Mouse (Mus musculus) MEL (cell line): ENCODE data around the gene Tom1l2. TPM values are rescaled to one million over a fixed set of nuclear protein-coding genes. Genes with fewer than 3 reads are reported as not detected.

Experiments used
- DNase-seq: peaks from one replicate; pipeline ENCODE4 v3.0.0; 2011; ENCODE audit warnings: low read depth, low spot score
- H3K27ac ChIP-seq: 2 replicates; pipeline ENCODE4 v1.5.1; 2012; ENCODE audit warnings: low read depth, mild to moderate bottlenecking, control low read depth, low read length, moderate library complexity; ENCODE audit not compliant: control insufficient read depth
- H3K27me3 ChIP-seq, 2 experiments: fragments of 150-350 bp in 1 of 2; sonication (generic) in 1 of 2; 2 replicates each; pipeline ENCODE4 v1.6.1; 2012; ENCODE audit warnings: low read length in 2 of 2, mild to moderate bottlenecking in 2 of 2, improper control_type of control experiment in 1 of 2, moderate library complexity in 1 of 2; ENCODE audit not compliant: insufficient read depth in 2 of 2, control insufficient read depth in 1 of 2
- H3K36me3 ChIP-seq, 2 experiments: 2 replicates each; pipeline ENCODE4 v1.6.1; 2012 to 2014; ENCODE audit warnings: low read length in 2 of 2, improper control_type of control experiment in 1 of 2, inconsistent platforms in 1 of 2, mild to moderate bottlenecking in 1 of 2; ENCODE audit not compliant: insufficient read depth in 2 of 2, control insufficient read depth in 1 of 2
- H3K4me1 ChIP-seq, 2 experiments: fragments of 150-350 bp in 1 of 2; sonication (generic) in 1 of 2; 2 replicates each; pipeline ENCODE4 v1.6.1; 2012; ENCODE audit warnings: low read length in 2 of 2, improper control_type of control experiment in 1 of 2, mild to moderate bottlenecking in 1 of 2; ENCODE audit not compliant: insufficient read depth in 2 of 2, control insufficient read depth in 1 of 2
- H3K4me3 ChIP-seq, 2 experiments: fragments of 150-350 bp in 1 of 2; sonication (generic) in 1 of 2; 2 replicates each; pipeline ENCODE4 v1.5.1; 2012; ENCODE audit warnings: low read depth in 2 of 2, low read length in 2 of 2, mild to moderate bottlenecking in 2 of 2, moderate library complexity in 2 of 2, control low read depth in 1 of 2, improper control_type of control experiment in 1 of 2; ENCODE audit not compliant: control insufficient read depth in 1 of 2, insufficient read depth in 1 of 2
- H3K79me2 ChIP-seq: 2 replicates; pipeline ENCODE4 v1.6.1; 2012; ENCODE audit warnings: mild to moderate bottlenecking, low read length, moderate library complexity; ENCODE audit not compliant: control insufficient read depth, poor library complexity, insufficient read depth
- H3K9ac ChIP-seq: 2 replicates; pipeline ENCODE4 v1.6.1; 2012; ENCODE audit warnings: low read depth, mild to moderate bottlenecking, control low read depth, low read length, moderate library complexity; ENCODE audit not compliant: control insufficient read depth, poor library complexity, severe bottlenecking
- H3K9me3 ChIP-seq: fragments of 150-350 bp; sonication (generic); replicated peaks from 2 replicates; pipeline ENCODE4 v1.6.1; 2012; ENCODE audit warnings: mild to moderate bottlenecking, low read length, improper control_type of control experiment, moderate library complexity; ENCODE audit not compliant: insufficient read depth
- BHLHE40 ChIP-seq: IDR thresholded peaks from 2 replicates; pipeline ENCODE4 v1.6.1; 2012; ENCODE audit warnings: low read depth, mild to moderate bottlenecking, inconsistent platforms, low read length, improper control_type of control experiment, borderline replicate concordance
- CHD1 ChIP-seq: IDR thresholded peaks from 2 replicates; pipeline ENCODE4 v1.6.1; 2012; ENCODE audit warnings: low read depth, mild to moderate bottlenecking, inconsistent platforms, low read length, improper control_type of control experiment
- CHD2 ChIP-seq: IDR thresholded peaks from 2 replicates; pipeline ENCODE4 v1.6.1; 2011; ENCODE audit warnings: low read length, improper control_type of control experiment
- CTCF ChIP-seq, 3 experiments: IDR thresholded peaks in 2 of 3; conservative IDR thresholded peaks in 1 of 3; 2 replicates each; pipeline ENCODE4 v1.5.1; 2011 to 2012; ENCODE audit warnings: low read length in 3 of 3, low read depth in 2 of 3, mild to moderate bottlenecking in 2 of 3, improper control_type of control experiment in 1 of 3, inconsistent platforms in 1 of 3, mixed read lengths in 1 of 3, moderate library complexity in 1 of 3; ENCODE audit not compliant: control insufficient read depth in 1 of 3, insufficient read depth in 1 of 3, poor library complexity in 1 of 3, severe bottlenecking in 1 of 3
- E2F4 ChIP-seq: IDR thresholded peaks from 2 replicates; pipeline ENCODE4 v1.6.1; 2011; ENCODE audit warnings: low read depth, low read length, improper control_type of control experiment, borderline replicate concordance
- ELF1 ChIP-seq: IDR thresholded peaks from 2 replicates; pipeline ENCODE4 v1.6.1; 2014; ENCODE audit warnings: low read depth, mild to moderate bottlenecking, inconsistent platforms, low read length, improper control_type of control experiment, moderate library complexity
- GATA1 ChIP-seq: IDR thresholded peaks from 2 replicates; pipeline ENCODE4 v1.6.1; 2011; ENCODE audit warnings: low read depth, low read length, improper control_type of control experiment
- JUND ChIP-seq: IDR thresholded peaks from 2 replicates; pipeline ENCODE4 v1.6.1; 2011; ENCODE audit warnings: low read depth, mild to moderate bottlenecking, improper control_type of control experiment, low read length
- MAFK ChIP-seq: IDR thresholded peaks from 2 replicates; pipeline ENCODE4 v1.6.1; 2011; ENCODE audit warnings: low read depth, mild to moderate bottlenecking, low read length, improper control_type of control experiment, borderline replicate concordance
- MAZ ChIP-seq: IDR thresholded peaks from 2 replicates; pipeline ENCODE4 v1.6.1; 2012; ENCODE audit warnings: low read depth, mild to moderate bottlenecking, inconsistent platforms, low read length, improper control_type of control experiment
- MXI1 ChIP-seq: IDR thresholded peaks from 2 replicates; pipeline ENCODE4 v1.6.1; 2011; ENCODE audit warnings: mild to moderate bottlenecking, low read depth, low read length, improper control_type of control experiment
- MYB ChIP-seq: IDR thresholded peaks from 2 replicates; pipeline ENCODE4 v1.6.1; 2011; ENCODE audit warnings: mild to moderate bottlenecking, low read depth, low read length, improper control_type of control experiment
- NRF1 ChIP-seq: IDR thresholded peaks from 2 replicates; pipeline ENCODE4 v1.6.1; 2014; ENCODE audit warnings: low read depth, mild to moderate bottlenecking, inconsistent platforms, low read length, improper control_type of control experiment, moderate library complexity; ENCODE audit not compliant: poor library complexity, insufficient read depth, severe bottlenecking
- POLR2AphosphoS2 ChIP-seq: IDR thresholded peaks from 2 replicates; pipeline ENCODE4 v1.6.1; 2011; ENCODE audit warnings: low read length, improper control_type of control experiment
- POLR2AphosphoS5 ChIP-seq: IDR thresholded peaks from 2 replicates; pipeline ENCODE4 v1.6.1; 2012; ENCODE audit warnings: low read depth, borderline replicate concordance, mild to moderate bottlenecking, inconsistent platforms, low read length, moderate library complexity, mixed read lengths
- RAD21 ChIP-seq: IDR thresholded peaks from 2 replicates; pipeline ENCODE4 v1.6.1; 2011; ENCODE audit warnings: mild to moderate bottlenecking, low read depth, low read length, improper control_type of control experiment
- SMC3 ChIP-seq: IDR thresholded peaks from 2 replicates; pipeline ENCODE4 v1.6.1; 2011; ENCODE audit warnings: low read depth, low read length, improper control_type of control experiment
- TBP ChIP-seq: IDR thresholded peaks from 2 replicates; pipeline ENCODE4 v1.8.0; 2011; ENCODE audit warnings: low read depth, low read length, improper control_type of control experiment
- UBTF ChIP-seq: IDR thresholded peaks from 2 replicates; pipeline ENCODE4 v1.6.1; 2012; ENCODE audit warnings: low read depth, mild to moderate bottlenecking, inconsistent platforms, low read length, improper control_type of control experiment, moderate library complexity, borderline replicate concordance; ENCODE audit not compliant: insufficient read depth
- USF1 ChIP-seq: IDR thresholded peaks from 2 replicates; pipeline ENCODE4 v1.6.1; 2014; ENCODE audit warnings: low read depth, mild to moderate bottlenecking, inconsistent platforms, low read length, improper control_type of control experiment, moderate library complexity
- USF2 ChIP-seq, 2 experiments: IDR thresholded peaks; 2 replicates each; pipeline ENCODE4 v1.6.1; 2011 to 2012; ENCODE audit warnings: improper control_type of control experiment in 2 of 2, low read length in 2 of 2, borderline replicate concordance in 1 of 2, inconsistent platforms in 1 of 2, low read depth in 1 of 2, mild to moderate bottlenecking in 1 of 2; ENCODE audit not compliant: insufficient read depth in 1 of 2
- ZMIZ1 ChIP-seq: IDR thresholded peaks from 2 replicates; pipeline ENCODE4 v1.6.1; 2012; ENCODE audit warnings: low read depth, mild to moderate bottlenecking, inconsistent platforms, low read length, improper control_type of control experiment, moderate library complexity
- ZNF384 ChIP-seq: IDR thresholded peaks from 2 replicates; pipeline ENCODE4 v1.6.1; 2012; ENCODE audit warnings: low read depth, mild to moderate bottlenecking, inconsistent platforms, low read length, improper control_type of control experiment
- polyA plus RNA-seq, 2 experiments: library from polyadenylated mRNA; stranded (reverse) in 1 of 2; unstranded in 1 of 2; fragments of >175 nt in 1 of 2; fragments of >200 nt in 1 of 2; gene quantifications; 2 replicates each; pipeline versions ENCODE4 v1.2.1 to v1.2.4; 2012; ENCODE audit warnings: low replicate concordance in 2 of 2, low read depth in 1 of 2; ENCODE audit not compliant: insufficient read length in 2 of 2, insufficient read depth in 1 of 2, missing spikeins in 1 of 2
- total RNA-seq: library from RNA; depleted of rRNA; stranded (reverse); fragments of 300-350 nt; gene quantifications from 2 replicates; pipeline ENCODE4 v1.2.3, GENCODE M21; 2012

Tom1l2 gene
- total and polyA plus RNA-seq, 3 experiments = 6.8 to 12.2 TPM; not detected in 1

- Histone ChIP-seq H3K27me3 (no peaks in the 10 kb centered on the region), H3K9me3 (no peaks in the 10 kb centered on the region)
- TF ChIP-seq CHD1 = no peak
- no peak for TF ChIP-seq MAFK
- TF ChIP-seq UBTF = no peak
- no peak for TF ChIP-seq USF1
- no peak for TF ChIP-seq ZMIZ1
- TF ChIP-seq ZNF384 = no peak
- TF ChIP-seq POLR2AphosphoS5 = no peak
- no peak for TF ChIP-seq TBP
- no peak for TF ChIP-seq POLR2AphosphoS2
- no peak for TF ChIP-seq ELF1
- TF ChIP-seq GATA1 = no peak
- TF ChIP-seq E2F4 = no peak
- no peak for TF ChIP-seq CTCF (IDR thresholded peaks at IDR 0.05 in 2 of 3, conservative IDR thresholded peaks at IDR 0.05 in 1 of 3; ENCODE audit: control insufficient read depth in 1 of 3, insufficient read depth in 1 of 3, low read depth in 2 of 3, low read length in 3 of 3, poor library complexity in 1 of 3, severe bottlenecking in 1 of 3)
- no peak for TF ChIP-seq MAZ
- TF ChIP-seq NRF1 = no peak
- no peak for TF ChIP-seq MXI1
- TF ChIP-seq, all 39 proteins: peak for 0
- Histone ChIP-seq H3K9ac (no peak overlapping the region), H3K79me2 (no peaks in the 10 kb centered on the region), H3K36me3 (no peaks in the 10 kb centered on the region), H3K4me3 (no peak overlapping the region), H3K27ac (no peak overlapping the region), H3K4me1 (no peaks in the 10 kb centered on the region)
- no peak for DNase-seq
Measured at GRCm38 (mm10) chr11:60268563-60268962, 84.1 kb downstream of the Tom1l2 start.

- H3K4me3 ChIP-seq = no peak overlapping the region
- no peak overlapping the region for H3K27ac ChIP-seq
- H3K9me3 ChIP-seq = no peaks in the 10 kb centered on the region
- DNase-seq = peak; percentile 13
- no peaks in the 10 kb centered on the region for H3K4me1 ChIP-seq
- no peak overlapping the region for H3K9ac ChIP-seq
- no peaks in the 10 kb centered on the region for H3K79me2 ChIP-seq
- TF ChIP-seq USF2 (IDR thresholded peaks at IDR 0.05; ENCODE audit: borderline replicate concordance in 1 of 2, insufficient read depth in 1 of 2, low read depth in 1 of 2, low read length in 2 of 2) (no peak), RAD21 (peak; percentile 14), MYB (no peak), CTCF (IDR thresholded peaks at IDR 0.05 in 2 of 3, conservative IDR thresholded peaks at IDR 0.05 in 1 of 3; ENCODE audit: control insufficient read depth in 1 of 3, insufficient read depth in 1 of 3, low read depth in 2 of 3, low read length in 3 of 3, poor library complexity in 1 of 3, severe bottlenecking in 1 of 3) (peak in 1 of 3 experiments; percentile 13; a peak in 1 of 6 replicates), BHLHE40 (no peak), CHD2 (no peak), GATA1 (no peak), JUND (no peak), SMC3 (peak; percentile 19; the same call in 1 of the 2 replicates)
- H3K27me3 ChIP-seq = no peaks in the 10 kb centered on the region
- no peaks in the 10 kb centered on the region for H3K36me3 ChIP-seq
Measured at GRCm38 (mm10) chr11:60265271-60265985, 87.3 kb downstream of the Tom1l2 start.
